Mouse (Mus musculus): Measurements from ENCODE around the gene Rps26. TPM values are rescaled to one million over a fixed set of nuclear protein-coding genes. Genes with fewer than 3 reads are reported as not detected.

Gene Rps26
- total RNA-seq, 2 experiments from 2014 or later, result 564 to 729 TPM

- DNase-seq (ENCODE audit: low spot score in 2 of 2), result no peak
Measured at GRCm38 (mm10) chr10:128613154-128613440, 13.4 kb downstream of the Rps26 start.

GRCm38 (mm10) chr10:128612433-128613153 lies 14.0 kb downstream of the Rps26 start:
- peak; percentile 69 to 77 for DNase-seq (ENCODE audit: low spot score in 2 of 2)

GRCm38 (mm10) chr10:128606483-128606882 lies 20.1 kb downstream of the Rps26 start:
- DNase-seq (ENCODE audit: low spot score in 2 of 2), result no peak

- DNase-seq (ENCODE audit: low spot score in 2 of 2), result no peak
Measured at GRCm38 (mm10) chr10:128602470-128603128, 23.9 kb downstream of the Rps26 start.

GRCm38 (mm10) chr10:128601499-128601898 lies 25.0 kb downstream of the Rps26 start:
- no peak for DNase-seq (ENCODE audit: low spot score in 2 of 2)

- no peak for DNase-seq (ENCODE audit: low spot score in 2 of 2)
Measured at GRCm38 (mm10) chr10:128598476-128598875, 28.1 kb downstream of the Rps26 start.

GRCm38 (mm10) chr10:128592797-128593196 lies 33.8 kb downstream of the Rps26 start:
- no peak for DNase-seq (ENCODE audit: low spot score in 2 of 2)

GRCm38 (mm10) chr10:128591436-128591835 lies 35.1 kb downstream of the Rps26 start:
- no peak for DNase-seq (ENCODE audit: low spot score in 2 of 2)

GRCm38 (mm10) chr10:128590193-128590690 lies 36.3 kb downstream of the Rps26 start:
- peak; percentile 71 to 78 for DNase-seq (ENCODE audit: low spot score in 2 of 2)

GRCm38 (mm10) chr10:128589464-128590192 lies 36.9 kb downstream of the Rps26 start, which contains the start of gene Erbb3:
Gene Erbb3 (minus strand): TSS chr10:128589652.
- peak; percentile 51 to 62 for DNase-seq (ENCODE audit: low spot score in 2 of 2)

GRCm38 (mm10) chr10:128588775-128589463 lies 37.6 kb downstream of the Rps26 start:
- no peak for DNase-seq (ENCODE audit: low spot score in 2 of 2)

GRCm38 (mm10) chr10:128588136-128588535 lies 38.4 kb downstream of the Rps26 start:
- DNase-seq (ENCODE audit: low spot score in 2 of 2), result no peak

GRCm38 (mm10) chr10:128587697-128588096 lies 38.9 kb downstream of the Rps26 start:
- DNase-seq (ENCODE audit: low spot score in 2 of 2), result no peak

- DNase-seq (ENCODE audit: low spot score in 2 of 2), result no peak
Measured at GRCm38 (mm10) chr10:128587120-128587519, 39.4 kb downstream of the Rps26 start.

GRCm38 (mm10) chr10:128586546-128586945 lies 40.0 kb downstream of the Rps26 start:
- DNase-seq (ENCODE audit: low spot score in 2 of 2), result no peak

- no peak for DNase-seq (ENCODE audit: low spot score in 2 of 2)
Measured at GRCm38 (mm10) chr10:128584386-128584785, 42.2 kb downstream of the Rps26 start.

- DNase-seq (ENCODE audit: low spot score in 2 of 2), result peak; percentile 36 to 50
Measured at GRCm38 (mm10) chr10:128583644-128584043, 42.9 kb downstream of the Rps26 start.

- DNase-seq (ENCODE audit: low spot score in 2 of 2), result no peak
Measured at GRCm38 (mm10) chr10:128579731-128580130, 46.8 kb downstream of the Rps26 start.

GRCm38 (mm10) chr10:128579298-128579697 lies 47.2 kb downstream of the Rps26 start:
- no peak for DNase-seq (ENCODE audit: low spot score in 2 of 2)

- no peak for DNase-seq (ENCODE audit: low spot score in 2 of 2)
Measured at GRCm38 (mm10) chr10:128578330-128578729, 48.2 kb downstream of the Rps26 start.

GRCm38 (mm10) chr10:128575063-128575462 lies 51.5 kb downstream of the Rps26 start:
- no peak for DNase-seq (ENCODE audit: low spot score in 2 of 2)

Data from adrenal gland, adult 18-20 months (tissue).